Mouse (Mus musculus): Measurements from ENCODE around the gene Vps26c.
"Not testable (repeated sequence)": the region's sequence is repeated elsewhere in the genome, so short reads cannot be mapped to it uniquely, and the experiment has no call there.

Gene Vps26c

GRCm38 (mm10) chr16:94487341-94487740, 39.3 kb downstream of the Vps26c start:
- no peak for DNase-seq

GRCm38 (mm10) chr16:94484752-94485535, 41.7 kb downstream of the Vps26c start:
- no peak for DNase-seq

- DNase-seq: peak; percentile 95
Measured at GRCm38 (mm10) chr16:94473086-94473822, 53.4 kb downstream of the Vps26c start.

GRCm38 (mm10) chr16:94472515-94472951, 54.1 kb downstream of the Vps26c start:
- DNase-seq: peak; percentile 98

GRCm38 (mm10) chr16:94468391-94468790, 58.2 kb downstream of the Vps26c start:
- peak; percentile 66 for DNase-seq

GRCm38 (mm10) chr16:94467337-94468055, 59.1 kb downstream of the Vps26c start:
- peak; percentile 97 for DNase-seq

GRCm38 (mm10) chr16:94466317-94466716, 60.3 kb downstream of the Vps26c start:
- DNase-seq: not testable (repeated sequence)

GRCm38 (mm10) chr16:94465900-94466299, 60.7 kb downstream of the Vps26c start:
- DNase-seq: peak; percentile 60

- DNase-seq: peak; percentile 67
Measured at GRCm38 (mm10) chr16:94464067-94464466, 62.6 kb downstream of the Vps26c start.

GRCm38 (mm10) chr16:94454146-94454545, 72.5 kb downstream of the Vps26c start:
- DNase-seq: no peak

GRCm38 (mm10) chr16:94452768-94453167, 73.9 kb downstream of the Vps26c start:
- DNase-seq: no peak

GRCm38 (mm10) chr16:94451545-94452488, 74.8 kb downstream of the Vps26c start:
- peak; percentile 86 for DNase-seq

GRCm38 (mm10) chr16:94449632-94450031, 77.0 kb downstream of the Vps26c start:
- DNase-seq: no peak

GRCm38 (mm10) chr16:94449151-94449550, 77.5 kb downstream of the Vps26c start:
- peak; percentile 83 for DNase-seq

Data from heart, adult 11 months (tissue).